Mouse (Mus musculus) kidney, postnatal 14 days (tissue): ENCODE measurements around the gene Tspan5.

Source experiments
- DNase-seq: peaks from one replicate; pipeline ENCODE4 v3.0.0; 2022; ENCODE audit warnings: mixed read lengths

Tspan5 gene

GRCm38 (mm10) chr3:138773871-138774606, 32.0 kb downstream of the Tspan5 start:
- no peak for DNase-seq

GRCm38 (mm10) chr3:138774607-138774943, 32.6 kb downstream of the Tspan5 start:
- no peak for DNase-seq

GRCm38 (mm10) chr3:138775926-138776715, 34.1 kb downstream of the Tspan5 start:
- DNase-seq = no peak

- no peak for DNase-seq
These were observed 39.5 kb downstream of the Tspan5 start for GRCm38 (mm10) chr3:138781492-138781891.

GRCm38 (mm10) chr3:138783859-138784640, 42.1 kb downstream of the Tspan5 start:
- no peak for DNase-seq

- DNase-seq = no peak
These were observed 42.6 kb downstream of the Tspan5 start for GRCm38 (mm10) chr3:138784641-138785025.

- no peak for DNase-seq
These were observed 45.9 kb downstream of the Tspan5 start for GRCm38 (mm10) chr3:138787758-138788488.

GRCm38 (mm10) chr3:138788489-138788850, 46.5 kb downstream of the Tspan5 start:
- DNase-seq = no peak

GRCm38 (mm10) chr3:138789275-138789674, 47.3 kb downstream of the Tspan5 start:
- DNase-seq = no peak

- DNase-seq = no peak
These were observed 52.5 kb downstream of the Tspan5 start for GRCm38 (mm10) chr3:138794533-138794932.

- DNase-seq = no peak
These were observed 54.0 kb downstream of the Tspan5 start for GRCm38 (mm10) chr3:138795951-138796350.

- no peak for DNase-seq
These were observed 54.6 kb downstream of the Tspan5 start for GRCm38 (mm10) chr3:138796583-138796982.

GRCm38 (mm10) chr3:138800664-138801411, 58.8 kb downstream of the Tspan5 start:
- DNase-seq = no peak

GRCm38 (mm10) chr3:138801661-138802060, 59.7 kb downstream of the Tspan5 start:
- no peak for DNase-seq

- DNase-seq = no peak
These were observed 60.9 kb downstream of the Tspan5 start for GRCm38 (mm10) chr3:138802722-138803443.

- no peak for DNase-seq
These were observed 61.6 kb downstream of the Tspan5 start for GRCm38 (mm10) chr3:138803444-138804085.

GRCm38 (mm10) chr3:138804104-138805048, 62.4 kb downstream of the Tspan5 start:
- no peak for DNase-seq

GRCm38 (mm10) chr3:138807795-138808194, 65.8 kb downstream of the Tspan5 start:
- no peak for DNase-seq

- DNase-seq = no peak
These were observed 67.5 kb downstream of the Tspan5 start for GRCm38 (mm10) chr3:138809509-138809908.

- DNase-seq = no peak
These were observed 70.6 kb downstream of the Tspan5 start for GRCm38 (mm10) chr3:138812565-138812964.
